Mouse (Mus musculus): ENCODE measurements around the gene Prkcd. TPM values are rescaled to one million over a fixed set of nuclear protein-coding genes. Genes with fewer than 3 reads are reported as not detected.

Gene Prkcd
- polyA plus RNA-seq, 2 experiments: 46.1 to 105 TPM

- no peak overlapping the region for H3K27ac ChIP-seq (replicated peaks; ENCODE audit: low read depth, low read length)
- WGBS: 89% methylated on average over 2 of the region's 2 CpGs
Observed at GRCm38 (mm10) chr14:30551981-30552380, 74.0 kb downstream of the Prkcd start.

GRCm38 (mm10) chr14:30551509-30551908, 74.5 kb downstream of the Prkcd start:
- DNase-seq (ENCODE audit: low spot score): no peak

More at GRCm38 (mm10) chr14:30551981-30552380, 74.0 kb downstream of the Prkcd start:
- no peak for ATAC-seq (ENCODE audit: low FRiP score, low read depth)
- Histone ChIP-seq H3K4me2 (replicated peaks; ENCODE audit: low read depth, low read length, severe bottlenecking) (no peak overlapping the region), H3K27me3 (ENCODE audit: control insufficient read depth, insufficient read depth, low read length) (no peaks in the 10 kb centered on the region), H3K36me3 (ENCODE audit: control insufficient read depth, insufficient read depth, low read length) (peaks cover 7% of the 10 kb centered on the region), H3K4me1 (ENCODE audit: control insufficient read depth, insufficient read depth, low read length) (peaks cover 26% of the 10 kb centered on the region), H3K9ac (ENCODE audit: low read depth, low read length, severe bottlenecking) (no peak overlapping the region), H3K4me3 (replicated peaks; ENCODE audit: low read length) (no peak overlapping the region), H3K9me3 (ENCODE audit: control insufficient read depth, low read length) (no peaks in the 10 kb centered on the region)
- no peak for TF ChIP-seq POLR2A (IDR thresholded peaks at IDR 0.05; ENCODE audit: borderline replicate concordance, extremely low read depth, insufficient read depth, insufficient read length)
- no peak for DNase-seq (ENCODE audit: low spot score)

GRCm38 (mm10) chr14:30550232-30551070, 75.6 kb downstream of the Prkcd start:
- Histone ChIP-seq H3K27me3 (ENCODE audit: control insufficient read depth, insufficient read depth, low read length) (no peaks in the 10 kb centered on the region), H3K4me2 (replicated peaks; ENCODE audit: low read depth, low read length, severe bottlenecking) (peak overlapping the region; percentile 81), H3K36me3 (ENCODE audit: control insufficient read depth, insufficient read depth, low read length) (no peaks in the 10 kb centered on the region; the same call in 1 of the 2 replicates), H3K4me1 (ENCODE audit: control insufficient read depth, insufficient read depth, low read length) (peaks cover 26% of the 10 kb centered on the region), H3K27ac (replicated peaks; ENCODE audit: low read depth, low read length) (no peak overlapping the region; the same call in 1 of the 2 replicates), H3K4me3 (replicated peaks; ENCODE audit: low read length) (peak overlapping the region; percentile 84), H3K9ac (ENCODE audit: low read depth, low read length, severe bottlenecking) (peak overlapping the region; percentile 75), H3K9me3 (ENCODE audit: control insufficient read depth, low read length) (no peaks in the 10 kb centered on the region)
- TF ChIP-seq POLR2A (IDR thresholded peaks at IDR 0.05; ENCODE audit: borderline replicate concordance, extremely low read depth, insufficient read depth, insufficient read length): no peak
- no peak for DNase-seq (ENCODE audit: low spot score)
- ATAC-seq (ENCODE audit: low FRiP score, low read depth): no peak
- WGBS: 29% methylated on average over 8 of the region's 8 CpGs

More at GRCm38 (mm10) chr14:30551509-30551908, 74.5 kb downstream of the Prkcd start:
- H3K36me3 ChIP-seq (ENCODE audit: control insufficient read depth, insufficient read depth, low read length): peaks cover 2% of the 10 kb centered on the region
- no peak for TF ChIP-seq POLR2A (IDR thresholded peaks at IDR 0.05; ENCODE audit: borderline replicate concordance, extremely low read depth, insufficient read depth, insufficient read length)
- H3K4me3 ChIP-seq (replicated peaks; ENCODE audit: low read length): no peak overlapping the region
- 61% methylated on average over 5 of the region's 5 CpGs for WGBS
- H3K4me1 ChIP-seq (ENCODE audit: control insufficient read depth, insufficient read depth, low read length): peaks cover 26% of the 10 kb centered on the region
- peak overlapping the region; percentile 81 for H3K4me2 ChIP-seq (replicated peaks; ENCODE audit: low read depth, low read length, severe bottlenecking)
- H3K27me3 ChIP-seq (ENCODE audit: control insufficient read depth, insufficient read depth, low read length): no peaks in the 10 kb centered on the region
- ATAC-seq (ENCODE audit: low FRiP score, low read depth): no peak
- no peaks in the 10 kb centered on the region for H3K9me3 ChIP-seq (ENCODE audit: control insufficient read depth, low read length)
- no peak overlapping the region for H3K27ac ChIP-seq (replicated peaks; ENCODE audit: low read depth, low read length)
- peak overlapping the region; percentile 34; the same call in 1 of the 2 replicates for H3K9ac ChIP-seq (ENCODE audit: low read depth, low read length, severe bottlenecking)

- under 1% methylated on average over 10 of the region's 10 CpGs for WGBS
- H3K27me3 ChIP-seq (ENCODE audit: control insufficient read depth, insufficient read depth, low read length): no peaks in the 10 kb centered on the region
- no peaks in the 10 kb centered on the region; the same call in 1 of the 2 replicates for H3K36me3 ChIP-seq (ENCODE audit: control insufficient read depth, insufficient read depth, low read length)
- peak overlapping the region; percentile 84 for H3K4me3 ChIP-seq (replicated peaks; ENCODE audit: low read length)
- H3K9me3 ChIP-seq (ENCODE audit: control insufficient read depth, low read length): no peaks in the 10 kb centered on the region
- peaks cover 26% of the 10 kb centered on the region for H3K4me1 ChIP-seq (ENCODE audit: control insufficient read depth, insufficient read depth, low read length)
- no peak for DNase-seq (ENCODE audit: low spot score)
- H3K4me2 ChIP-seq (replicated peaks; ENCODE audit: low read depth, low read length, severe bottlenecking): peak overlapping the region; percentile 81
- H3K9ac ChIP-seq (ENCODE audit: low read depth, low read length, severe bottlenecking): peak overlapping the region; percentile 75
- peak overlapping the region; percentile 88 for H3K27ac ChIP-seq (replicated peaks; ENCODE audit: low read depth, low read length)
- no peak for TF ChIP-seq POLR2A (IDR thresholded peaks at IDR 0.05; ENCODE audit: borderline replicate concordance, extremely low read depth, insufficient read depth, insufficient read length)
- no peak for ATAC-seq (ENCODE audit: low FRiP score, low read depth)
Observed at GRCm38 (mm10) chr14:30549777-30550149, 76.2 kb downstream of the Prkcd start.

- H3K9ac ChIP-seq (ENCODE audit: low read depth, low read length, severe bottlenecking): peak overlapping the region; percentile 75
- no peaks in the 10 kb centered on the region; the same call in 1 of the 2 replicates for H3K36me3 ChIP-seq (ENCODE audit: control insufficient read depth, insufficient read depth, low read length)
- H3K9me3 ChIP-seq (ENCODE audit: control insufficient read depth, low read length): no peaks in the 10 kb centered on the region
- H3K4me3 ChIP-seq (replicated peaks; ENCODE audit: low read length): peak overlapping the region; percentile 84
- 3% methylated on average over 59 of the region's 69 CpGs for WGBS
- H3K4me2 ChIP-seq (replicated peaks; ENCODE audit: low read depth, low read length, severe bottlenecking): peak overlapping the region; percentile 81
- ATAC-seq (ENCODE audit: low FRiP score, low read depth) (peak; percentile 96), DNase-seq (ENCODE audit: low spot score) (peak; percentile 99)
- H3K27me3 ChIP-seq (ENCODE audit: control insufficient read depth, insufficient read depth, low read length): no peaks in the 10 kb centered on the region
- H3K27ac ChIP-seq (replicated peaks; ENCODE audit: low read depth, low read length): peak overlapping the region; percentile 88
- peak; percentile 78; the same call in 1 of the 2 replicates for TF ChIP-seq POLR2A (IDR thresholded peaks at IDR 0.05; ENCODE audit: borderline replicate concordance, extremely low read depth, insufficient read depth, insufficient read length)
- H3K4me1 ChIP-seq (ENCODE audit: control insufficient read depth, insufficient read depth, low read length): peaks cover 26% of the 10 kb centered on the region
Observed at GRCm38 (mm10) chr14:30548965-30549776, 76.8 kb downstream of the Prkcd start.

All from limb, embryonic 14.5 days (tissue).